Comparison of ENCODE assay signal across 8 mouse cellular contexts in the genomic region with DNA sequence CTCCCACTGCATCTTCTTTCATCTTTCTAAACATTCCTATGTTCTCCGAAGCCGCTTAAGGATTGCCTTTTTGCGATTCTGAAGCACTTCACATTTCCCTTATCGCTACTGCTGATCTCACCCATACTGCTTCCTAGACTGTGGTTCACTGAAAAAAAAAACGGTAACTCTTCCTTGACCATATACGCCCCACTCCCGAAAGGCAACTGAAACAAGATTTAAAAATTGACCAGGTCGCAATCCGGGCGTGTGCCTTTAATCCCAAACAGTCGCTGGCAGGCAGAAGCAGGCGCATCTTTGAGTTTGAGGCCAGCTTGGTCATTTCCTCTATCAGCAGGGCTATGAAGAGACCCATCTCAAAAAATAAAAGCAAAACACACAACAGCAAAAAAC. TPM values are rescaled to one million over a fixed set of nuclear protein-coding genes. Genes with fewer than 3 reads are reported as not detected.
DNase-seq lines count a peak whose midpoint lies in the region; ATAC-seq and TF ChIP-seq lines count a peak whose summit lies in the region.

No protein-coding gene starts in this region.

- H3K4me1 ChIP-seq in embryonic facial prominence, embryonic 14.5 days (ENCODE audit: control insufficient read depth, insufficient read depth, low read length): peaks cover 26% of the 10 kb centered on the region
- peaks cover 2% of the 10 kb centered on the region; the same call in 1 of the 2 replicates for H3K4me1 ChIP-seq in hindbrain, embryonic 11.5 days (replicated peaks; ENCODE audit: control insufficient read depth, insufficient read depth, low read length)
- peaks cover 26% of the 10 kb centered on the region for H3K4me1 ChIP-seq in liver, postnatal 0 days (ENCODE audit: insufficient read depth)

- peak overlapping the region; percentile 94 for H3K27ac ChIP-seq in embryonic facial prominence, embryonic 14.5 days (replicated peaks; ENCODE audit: low read depth, low read length)
- peak overlapping the region; percentile 56; the same call in 1 of the 2 replicates for H3K27ac ChIP-seq in hindbrain, embryonic 11.5 days (ENCODE audit: low read depth, low read length)
- peak overlapping the region; percentile 98 for H3K27ac ChIP-seq in liver, postnatal 0 days (ENCODE audit: low read depth)

- H3K9me3 ChIP-seq in embryonic facial prominence, embryonic 14.5 days (ENCODE audit: control insufficient read depth, low read length): no peaks in the 10 kb centered on the region
- no peaks in the 10 kb centered on the region for H3K9me3 ChIP-seq in hindbrain, embryonic 11.5 days (ENCODE audit: control insufficient read depth, low read length)
- no peaks in the 10 kb centered on the region for H3K9me3 ChIP-seq in liver, postnatal 0 days (ENCODE audit: low read length)

- peak; percentile 24 for DNase-seq in layer of hippocampus, adult 9-11 months
- no peak for DNase-seq in layer of hippocampus, adult 11-12 months (ENCODE audit: low spot score)
- DNase-seq in NIH3T3 (ENCODE audit: low read depth): peak; percentile 57
- peak; percentile 38 for DNase-seq in embryonic facial prominence, embryonic 14.5 days (ENCODE audit: low spot score)
- DNase-seq in hindbrain, embryonic 11.5 days (ENCODE audit: low spot score): peak; percentile 61
- peak; percentile 52 for DNase-seq in liver, postnatal 0 days
- peak; percentile 26 to 33 for DNase-seq in right cerebral cortex, adult 2 months (ENCODE audit: low spot score in 2 of 2)

- 5% methylated on average over 12 of the region's 12 CpGs for WGBS in embryonic facial prominence, embryonic 14.5 days
- WGBS in hindbrain, embryonic 11.5 days: 9% methylated on average over 12 of the region's 12 CpGs
- under 1% methylated on average over 12 of the region's 12 CpGs for WGBS in liver, postnatal 0 days (ENCODE audit: insufficient replicate concordance)

- H3K4me2 ChIP-seq in embryonic facial prominence, embryonic 14.5 days (ENCODE audit: low read depth, low read length): peak overlapping the region; percentile 77
- H3K4me2 ChIP-seq in hindbrain, embryonic 11.5 days (replicated peaks; ENCODE audit: low read depth, low read length): peak overlapping the region; percentile 63
- H3K4me2 ChIP-seq in liver, postnatal 0 days (ENCODE audit: low read depth, low read length): peak overlapping the region; percentile 71

- H3K36me3 ChIP-seq in embryonic facial prominence, embryonic 14.5 days (ENCODE audit: control insufficient read depth, insufficient read depth, low read length): peaks cover 31% of the 10 kb centered on the region
- peaks cover under 1% of the 10 kb centered on the region; the same call in 1 of the 2 replicates for H3K36me3 ChIP-seq in hindbrain, embryonic 11.5 days (ENCODE audit: control insufficient read depth, insufficient read depth, low read length)
- peaks cover 16% of the 10 kb centered on the region for H3K36me3 ChIP-seq in liver, postnatal 0 days (replicated peaks; ENCODE audit: insufficient read depth, low read length)

- no peaks in the 10 kb centered on the region for H3K27me3 ChIP-seq in embryonic facial prominence, embryonic 14.5 days (replicated peaks; ENCODE audit: control insufficient read depth, insufficient read depth, low read length)
- H3K27me3 ChIP-seq in hindbrain, embryonic 11.5 days (ENCODE audit: control insufficient read depth, insufficient read depth, low read length): no peaks in the 10 kb centered on the region
- H3K27me3 ChIP-seq in liver, postnatal 0 days (ENCODE audit: insufficient read depth, low read length): no peaks in the 10 kb centered on the region

- H3K4me3 ChIP-seq in embryonic facial prominence, embryonic 14.5 days (ENCODE audit: low read depth, low read length): peak overlapping the region; percentile 98
- peak overlapping the region; percentile 95 for H3K4me3 ChIP-seq in hindbrain, embryonic 11.5 days (ENCODE audit: low read depth, low read length)
- H3K4me3 ChIP-seq in liver, postnatal 0 days (ENCODE audit: low read depth, low read length): peak overlapping the region; percentile 99

- peak; percentile 6; the same call in 1 of the 2 replicates for TF ChIP-seq EP300 in liver, postnatal 0 days (IDR thresholded peaks at IDR 0.05; ENCODE audit: low read depth)

- peak; percentile 7; the same call in 1 of the 2 replicates for ATAC-seq in embryonic facial prominence, embryonic 14.5 days (ENCODE audit: low read depth)
- peak; percentile 12; the same call in 1 of the 2 replicates for ATAC-seq in hindbrain, embryonic 11.5 days (ENCODE audit: low FRiP score)
- peak; percentile 36 for ATAC-seq in liver, postnatal 0 days
- ATAC-seq in megakaryocyte-erythroid progenitor cell, adult 5-6 weeks (replicated peaks; ENCODE audit: low FRiP score, low TSS enrichment, poor library complexity, severe bottlenecking): no peak; the same call in 1 of the 2 replicates

- no peak for TF ChIP-seq CTCF in liver, postnatal 0 days (IDR thresholded peaks at IDR 0.05; ENCODE audit: low read depth)

- H3K9ac ChIP-seq in embryonic facial prominence, embryonic 14.5 days (ENCODE audit: low read depth, low read length): peak overlapping the region; percentile 99
- H3K9ac ChIP-seq in hindbrain, embryonic 11.5 days (ENCODE audit: low read depth, low read length): peak overlapping the region; percentile 69
- peak overlapping the region; percentile 100 for H3K9ac ChIP-seq in liver, postnatal 0 days (replicated peaks)

RNA-seq across cellular contexts. Expression of a gene that starts 0.5 kb away (rescaled TPM):
- polyA plus RNA-seq in embryonic facial prominence, embryonic 14.5 days (2014; fragmentation: Nextera tagmentation; extraction: Ambion mirVana): 214 and 225 TPM in 2 replicates
- polyA plus RNA-seq in hindbrain, embryonic 11.5 days (2014; fragmentation: Nextera tagmentation; extraction: Ambion mirVana): 332 and 351 TPM in 2 replicates
- 68.9 and 71.6 TPM in 2 replicates for polyA plus RNA-seq in liver, postnatal 0 days (2015; fragmentation: Nextera tagmentation; extraction: Ambion mirVana)
- total RNA-seq in megakaryocyte-erythroid progenitor cell, adult 5-6 weeks (2014; fragmentation: Nextera tagmentation): 282 and 353 TPM in 2 replicates
- total RNA-seq in megakaryocyte-erythroid progenitor cell, adult 5-6 weeks (2017): 264 and 290 TPM in 2 replicates

RNA-seq across cellular contexts. Expression of a gene that starts 4.8 kb away (rescaled TPM):
- 20.8 and 26.7 TPM in 2 replicates for polyA plus RNA-seq in embryonic facial prominence, embryonic 14.5 days (2014; fragmentation: Nextera tagmentation; extraction: Ambion mirVana)
- polyA plus RNA-seq in hindbrain, embryonic 11.5 days (2014; fragmentation: Nextera tagmentation; extraction: Ambion mirVana): 24.9 and 25.2 TPM in 2 replicates
- 6.2 and 6.6 TPM in 2 replicates for polyA plus RNA-seq in liver, postnatal 0 days (2015; fragmentation: Nextera tagmentation; extraction: Ambion mirVana)
- total RNA-seq in megakaryocyte-erythroid progenitor cell, adult 5-6 weeks (2014; fragmentation: Nextera tagmentation): 5.9 and 9.5 TPM in 2 replicates
- total RNA-seq in megakaryocyte-erythroid progenitor cell, adult 5-6 weeks (2017): 8.3 and 13.8 TPM in 2 replicates

RNA-seq across cellular contexts. Expression of a gene that starts 45.8 kb away (rescaled TPM):
- polyA plus RNA-seq in embryonic facial prominence, embryonic 14.5 days (2014; fragmentation: Nextera tagmentation; extraction: Ambion mirVana): 264 and 294 TPM in 2 replicates
- polyA plus RNA-seq in hindbrain, embryonic 11.5 days (2014; fragmentation: Nextera tagmentation; extraction: Ambion mirVana): 354 and 383 TPM in 2 replicates
- polyA plus RNA-seq in liver, postnatal 0 days (2015; fragmentation: Nextera tagmentation; extraction: Ambion mirVana): 128 and 143 TPM in 2 replicates
- total RNA-seq in megakaryocyte-erythroid progenitor cell, adult 5-6 weeks (2014; fragmentation: Nextera tagmentation): 130 and 137 TPM in 2 replicates
- total RNA-seq in megakaryocyte-erythroid progenitor cell, adult 5-6 weeks (2017): 125 and 153 TPM in 2 replicates
